Mouse (Mus musculus): ENCODE measurements around the gene Ptbp3.

Gene Ptbp3

GRCm38 (mm10) chr4:59553576-59553975, 4.4 kb upstream of the Ptbp3 start:
- no peak for DNase-seq

GRCm38 (mm10) chr4:59552835-59553234, 3.7 kb upstream of the Ptbp3 start:
- DNase-seq: no peak

GRCm38 (mm10) chr4:59551901-59552300, 2.7 kb upstream of the Ptbp3 start:
- DNase-seq: no peak

GRCm38 (mm10) chr4:59549977-59550560, 905 bp upstream of the Ptbp3 start:
- DNase-seq: peak; percentile 42

- DNase-seq: peak; percentile 90
These were observed 497 bp downstream of the Ptbp3 start for GRCm38 (mm10) chr4:59548560-59549174.

- peak; percentile 24 for DNase-seq
These were observed 1.1 kb downstream of the Ptbp3 start for GRCm38 (mm10) chr4:59548011-59548559.

- peak; percentile 67 for DNase-seq
These were observed 1.9 kb downstream of the Ptbp3 start for GRCm38 (mm10) chr4:59547136-59547889.

GRCm38 (mm10) chr4:59546285-59547071, 2.7 kb downstream of the Ptbp3 start:
- no peak for DNase-seq

GRCm38 (mm10) chr4:59544654-59545053, 4.5 kb downstream of the Ptbp3 start:
- DNase-seq: no peak

GRCm38 (mm10) chr4:59543006-59543405, 6.2 kb downstream of the Ptbp3 start:
- no peak for DNase-seq

GRCm38 (mm10) chr4:59536281-59536680, 12.9 kb downstream of the Ptbp3 start:
- DNase-seq: no peak

- no peak for DNase-seq
These were observed 13.5 kb downstream of the Ptbp3 start for GRCm38 (mm10) chr4:59535624-59536023.

GRCm38 (mm10) chr4:59533268-59533667, 15.9 kb downstream of the Ptbp3 start:
- DNase-seq: no peak

- no peak for DNase-seq
These were observed 18.0 kb downstream of the Ptbp3 start for GRCm38 (mm10) chr4:59531172-59531571.

GRCm38 (mm10) chr4:59527470-59527869, 21.7 kb downstream of the Ptbp3 start:
- DNase-seq: no peak

- DNase-seq: no peak
These were observed 22.4 kb downstream of the Ptbp3 start for GRCm38 (mm10) chr4:59526728-59527127.

- DNase-seq: no peak
These were observed 24.3 kb downstream of the Ptbp3 start for GRCm38 (mm10) chr4:59524875-59525274.

GRCm38 (mm10) chr4:59510321-59510720, 38.8 kb downstream of the Ptbp3 start:
- no peak for DNase-seq

- DNase-seq: no peak
These were observed 39.6 kb downstream of the Ptbp3 start for GRCm38 (mm10) chr4:59509558-59509957.

GRCm38 (mm10) chr4:59507766-59508165, 41.4 kb downstream of the Ptbp3 start:
- no peak for DNase-seq

- DNase-seq: no peak
These were observed 42.5 kb downstream of the Ptbp3 start for GRCm38 (mm10) chr4:59506704-59507103.

GRCm38 (mm10) chr4:59505481-59505880, 43.7 kb downstream of the Ptbp3 start:
- DNase-seq: no peak

- no peak for DNase-seq
These were observed 58.1 kb downstream of the Ptbp3 start for GRCm38 (mm10) chr4:59491097-59491496.
